8 mouse cellular contexts compared by ENCODE assay signal in the genomic region with DNA sequence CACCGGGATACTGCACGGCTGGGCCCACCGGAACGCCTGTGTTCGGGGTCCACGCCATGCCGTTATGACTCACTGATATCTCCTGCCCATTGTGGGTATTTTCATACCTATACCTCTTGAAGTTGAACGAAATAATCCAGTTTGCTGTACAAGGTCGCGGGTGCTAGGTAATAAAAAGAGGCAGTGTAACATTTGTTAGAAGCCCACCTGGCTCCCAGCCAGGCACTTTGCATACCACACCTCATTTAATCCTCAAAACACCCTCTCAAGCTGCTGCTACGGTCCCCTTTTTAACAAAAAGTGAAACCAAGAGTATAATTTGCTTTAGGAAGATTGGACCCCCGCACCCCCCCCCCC. TPM values are rescaled to one million over a fixed set of nuclear protein-coding genes. Genes with fewer than 3 reads are reported as not detected.
DNase-seq lines count a peak whose midpoint lies in the region; ATAC-seq and TF ChIP-seq lines count a peak whose summit lies in the region.

No protein-coding gene starts in this region.

- peak overlapping the region; percentile 78 for H3K9ac ChIP-seq in heart, embryonic 16.5 days (ENCODE audit: low read length)
- H3K9ac ChIP-seq in ES-Bruce4 (ENCODE audit: low read depth, poor library complexity, severe bottlenecking), result peak overlapping the region; percentile 27; the same call in 1 of the 2 replicates
- peak overlapping the region; percentile 97 for H3K9ac ChIP-seq in forebrain, embryonic 15.5 days (replicated peaks)

- ATAC-seq in heart, embryonic 16.5 days (replicated peaks; ENCODE audit: extremely low read depth, insufficient read depth, low FRiP score), result no peak
- no peak for ATAC-seq in forebrain, embryonic 15.5 days (replicated peaks)
- no peak for ATAC-seq in inflammation-experienced regulatory T-cells, adult 6 months

- H3K27me3 ChIP-seq in heart, embryonic 16.5 days (ENCODE audit: control insufficient read depth, insufficient read depth, low read length), result no peaks in the 10 kb centered on the region
- H3K27me3 ChIP-seq in ES-Bruce4 (ENCODE audit: control insufficient read depth, insufficient read depth, low read length, poor library complexity, severe bottlenecking), result peaks cover 4% of the 10 kb centered on the region; the same call in 1 of the 2 replicates
- no peaks in the 10 kb centered on the region for H3K27me3 ChIP-seq in forebrain, embryonic 15.5 days
- H3K27me3 ChIP-seq in midbrain, embryonic 10.5 days (ENCODE audit: low read depth, poor library complexity, severe bottlenecking), result peaks cover 33% of the 10 kb centered on the region

- DNase-seq in heart, postnatal 4 days, result no peak
- DNase-seq in midbrain, embryonic 10.5 days (ENCODE audit: low spot score), result no peak
- no peak for DNase-seq in natural killer cell, adult 2 months (ENCODE audit: low spot score in 2 of 2)
- no peak for DNase-seq in retina, embryonic 14.5 days (ENCODE audit: low spot score)

- peaks cover 24% of the 10 kb centered on the region for H3K4me1 ChIP-seq in heart, embryonic 16.5 days (ENCODE audit: control insufficient read depth, insufficient read depth, low read length)
- H3K4me1 ChIP-seq in ES-Bruce4 (ENCODE audit: control insufficient read depth, insufficient read depth, low read length), result no peaks in the 10 kb centered on the region
- H3K4me1 ChIP-seq in forebrain, embryonic 15.5 days, result peaks cover 41% of the 10 kb centered on the region
- peaks cover 64% of the 10 kb centered on the region for H3K4me1 ChIP-seq in midbrain, embryonic 10.5 days

- H3K36me3 ChIP-seq in heart, embryonic 16.5 days (ENCODE audit: control insufficient read depth, insufficient read depth), result no peaks in the 10 kb centered on the region
- H3K36me3 ChIP-seq in ES-Bruce4 (ENCODE audit: control insufficient read depth, insufficient read depth, low read length, poor library complexity, severe bottlenecking), result no peaks in the 10 kb centered on the region; the same call in 1 of the 2 replicates
- H3K36me3 ChIP-seq in forebrain, embryonic 15.5 days, result no peaks in the 10 kb centered on the region
- no peaks in the 10 kb centered on the region for H3K36me3 ChIP-seq in midbrain, embryonic 10.5 days

- H3K4me2 ChIP-seq in heart, embryonic 16.5 days (ENCODE audit: low read depth, low read length), result peak overlapping the region; percentile 91
- peak overlapping the region; percentile 73 for H3K4me2 ChIP-seq in forebrain, embryonic 15.5 days (replicated peaks)

- H3K9me3 ChIP-seq in heart, embryonic 16.5 days (replicated peaks; ENCODE audit: control insufficient read depth, low read length), result no peaks in the 10 kb centered on the region
- H3K9me3 ChIP-seq in ES-Bruce4 (replicated peaks; ENCODE audit: control insufficient read depth, insufficient read depth, low read length, poor library complexity, severe bottlenecking), result no peaks in the 10 kb centered on the region
- no peaks in the 10 kb centered on the region for H3K9me3 ChIP-seq in forebrain, embryonic 15.5 days
- H3K9me3 ChIP-seq in midbrain, embryonic 10.5 days (replicated peaks), result no peaks in the 10 kb centered on the region

- TF ChIP-seq POLR2A in ES-Bruce4 (IDR thresholded peaks at IDR 0.05; ENCODE audit: insufficient read depth, low read length), result no peak

- H3K27ac ChIP-seq in heart, embryonic 16.5 days (ENCODE audit: low read length), result peak overlapping the region; percentile 89
- H3K27ac ChIP-seq in ES-Bruce4 (ENCODE audit: insufficient read depth, low read length), result no peak overlapping the region
- peak overlapping the region; percentile 95 for H3K27ac ChIP-seq in forebrain, embryonic 15.5 days (replicated peaks)
- peak overlapping the region; percentile 99; the same call in 1 of the 2 replicates for H3K27ac ChIP-seq in midbrain, embryonic 10.5 days (replicated peaks)

- peak overlapping the region; percentile 98 for H3K4me3 ChIP-seq in heart, embryonic 16.5 days (ENCODE audit: low read length)
- H3K4me3 ChIP-seq in ES-Bruce4 (ENCODE audit: low read depth, low read length), result peak overlapping the region; percentile 72
- H3K4me3 ChIP-seq in forebrain, embryonic 15.5 days, result peak overlapping the region; percentile 93
- H3K4me3 ChIP-seq in midbrain, embryonic 10.5 days, result peak overlapping the region; percentile 98

- TF ChIP-seq EP300 in ES-Bruce4 (IDR thresholded peaks at IDR 0.05; ENCODE audit: insufficient read depth, low read depth, low read length), result no peak

- no peak for TF ChIP-seq CTCF in ES-Bruce4 (IDR thresholded peaks at IDR 0.05; ENCODE audit: low read depth, low read length)

- 4% methylated on average over 12 of the region's 12 CpGs for WGBS in heart, embryonic 16.5 days
- 5% methylated on average over 12 of the region's 12 CpGs for WGBS in forebrain, embryonic 15.5 days
- 14% methylated on average over 12 of the region's 12 CpGs for WGBS in midbrain, embryonic 10.5 days

RNA-seq across cellular contexts. Expression of gene Usp3, which starts 0.6 kb away (rescaled TPM):
- polyA plus RNA-seq in heart, embryonic 16.5 days (2015; fragmentation: Nextera tagmentation; extraction: Ambion mirVana), result 42.3 and 42.7 TPM in 2 replicates
- total RNA-seq in heart, postnatal 4 days (2021), result 10 to 100 TPM; 45.8 to 48.5 TPM
- polyA plus RNA-seq in ES-Bruce4 (2011; ENCODE audit: insufficient read depth, insufficient read length, low read depth, missing spikeins), result 51.5 and 60.2 TPM in 2 replicates
- polyA plus RNA-seq in forebrain, embryonic 15.5 days (2015; fragmentation: Nextera tagmentation; extraction: Ambion mirVana), result 107 and 110 TPM in 2 replicates
- polyA plus RNA-seq in midbrain, embryonic 10.5 days (2016; fragmentation: Nextera tagmentation; extraction: Ambion mirVana), result 88.1 and 103 TPM in 2 replicates
- polyA plus RNA-seq in inflammation-experienced regulatory T-cells, adult 6 months (2017; shearing (Covaris generic)), result 100 to 1,000 TPM in 1 of 3 experiments, 10 to 100 TPM in 2; 82.2 to 141 (median 98.8) TPM

Comparison
In these comparisons a context has a peak if more than half of its experiments do, and no peak if none do; other contexts are left out.
1. H3K9ac ChIP-seq: peak in every context shown above with its lines; median percentile 97 in forebrain, embryonic 15.5 days; 78 in heart, embryonic 16.5 days; 27 in ES-Bruce4.